Mouse (Mus musculus): ENCODE measurements at regions not wholly inside any gene's neighbourhood (a gene's known extent, or its start where the extent isn't known, plus 50 kb on each side); places are given as distances from the start of the nearest gene placed in this dataset.

- no peak for DNase-seq (ENCODE audit: low spot score in 2 of 2)
These were observed 135.6 kb upstream of the Dock1 start for GRCm38 (mm10) chr7:134534821-134535220.

DNA sequence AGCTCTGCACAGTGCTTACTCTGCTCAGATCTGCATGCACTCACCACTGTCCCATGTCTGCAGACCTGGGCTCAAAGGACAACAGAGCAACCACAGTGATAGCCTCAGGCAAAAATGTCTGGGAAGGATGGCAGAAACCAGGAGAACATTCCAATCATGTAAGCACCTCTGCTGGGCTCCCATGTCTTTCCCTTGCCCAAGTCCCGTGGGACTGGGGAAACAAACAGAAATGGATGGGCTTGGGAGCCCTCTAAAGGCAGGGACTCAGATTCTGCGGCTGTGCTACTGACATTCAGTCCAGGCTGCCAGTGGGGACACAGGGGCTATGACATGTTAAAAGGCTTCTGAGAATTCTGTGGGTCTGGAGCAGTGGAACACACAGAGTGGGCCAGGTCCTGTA, 128.8 kb upstream of the Dock1 start:
- DNase-seq (ENCODE audit: low spot score in 2 of 2): no peak

DNA sequence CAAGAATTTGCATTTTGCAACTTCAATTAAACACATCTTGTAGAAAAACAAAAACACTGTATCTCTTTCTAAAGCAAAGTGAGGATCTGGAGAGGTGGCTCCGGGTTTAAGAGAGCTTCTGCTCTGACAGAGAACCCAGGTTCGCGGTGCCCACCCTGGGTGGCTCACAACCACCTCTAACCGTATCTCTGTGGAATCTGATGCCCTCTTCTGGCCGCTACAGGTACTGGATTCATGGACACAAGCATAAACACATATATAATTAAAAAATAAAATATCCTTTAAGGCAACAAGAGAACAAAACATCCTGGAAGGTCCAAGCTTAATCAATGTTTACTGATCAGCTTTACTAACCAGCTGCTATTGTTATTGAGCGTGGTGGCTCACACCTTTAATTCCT, 124.3 kb upstream of the Dock1 start:
- no peak for DNase-seq (ENCODE audit: low spot score in 2 of 2)

- DNase-seq (ENCODE audit: low spot score in 2 of 2): no peak
These were observed 121.1 kb upstream of the Dock1 start for GRCm38 (mm10) chr7:134549286-134549919.

DNA sequence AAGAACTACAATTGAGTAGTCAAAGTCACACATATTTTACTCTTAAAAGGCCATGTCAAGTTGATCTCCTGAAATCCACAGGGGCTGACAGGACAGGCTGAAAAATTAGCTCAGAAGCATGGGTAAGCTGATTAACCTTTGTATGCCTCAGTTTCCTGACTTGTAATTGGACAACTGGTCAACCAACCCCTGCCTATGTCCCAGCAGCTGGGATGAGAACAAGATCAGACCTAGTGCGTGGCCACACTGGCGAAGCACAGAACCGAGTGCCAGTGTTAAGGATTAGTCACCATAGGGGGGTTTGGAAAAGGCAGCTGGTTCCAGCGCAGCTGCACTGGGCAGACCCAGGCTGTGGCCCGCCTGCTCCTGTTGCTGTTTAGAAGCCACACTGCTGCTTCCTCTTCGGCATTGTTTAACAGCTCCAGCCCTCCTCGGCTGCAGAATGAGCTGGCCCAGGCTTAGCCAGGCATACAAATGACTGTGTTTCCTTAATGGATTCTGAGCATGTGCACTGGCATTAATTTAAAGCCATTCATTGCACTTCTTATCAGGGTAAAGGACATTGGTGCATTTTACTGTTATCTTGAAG, 120.1 kb upstream of the Dock1 start:
- DNase-seq (ENCODE audit: low spot score in 2 of 2): no peak

DNA sequence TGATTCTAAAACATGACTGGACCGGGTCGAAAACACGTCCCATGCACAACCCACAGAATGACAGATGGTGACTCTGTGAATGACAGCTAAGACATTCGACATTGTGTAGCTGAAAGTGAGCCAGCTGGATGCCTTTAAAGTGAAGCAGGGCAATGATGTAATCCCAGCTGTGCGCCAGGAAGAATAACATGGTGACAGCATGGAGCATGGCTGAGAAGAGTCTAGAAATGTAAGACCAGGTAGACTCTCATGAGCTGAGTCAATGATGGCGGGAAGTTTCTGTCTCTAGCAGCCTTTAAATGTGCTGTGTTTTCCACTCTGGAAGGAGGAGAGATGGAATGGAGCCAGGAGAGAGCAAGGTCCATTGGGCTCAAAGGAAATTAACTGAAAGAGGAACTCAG, 118.4 kb upstream of the Dock1 start:
- DNase-seq (ENCODE audit: low spot score in 2 of 2): no peak

DNA sequence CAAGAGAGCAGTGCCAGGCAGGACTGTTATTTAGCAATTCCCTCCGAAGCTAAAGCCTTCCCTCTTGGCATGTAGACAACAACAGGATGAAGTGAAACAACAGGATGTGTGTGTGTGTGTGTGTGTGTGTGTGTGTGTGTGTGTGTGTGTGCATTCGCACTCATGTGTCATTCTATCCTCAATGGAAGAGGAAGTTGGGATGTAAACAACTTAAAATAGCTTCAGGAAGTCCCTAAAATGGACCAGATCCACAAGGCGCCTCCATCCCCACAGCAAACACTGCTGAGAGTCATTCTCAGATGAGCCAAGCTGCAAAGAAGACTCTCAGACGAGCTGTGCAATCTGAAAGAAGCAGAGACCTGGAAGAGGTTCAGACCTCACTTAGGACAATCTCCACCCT, 114.4 kb upstream of the Dock1 start:
- no peak for DNase-seq (ENCODE audit: low spot score in 2 of 2)

DNA sequence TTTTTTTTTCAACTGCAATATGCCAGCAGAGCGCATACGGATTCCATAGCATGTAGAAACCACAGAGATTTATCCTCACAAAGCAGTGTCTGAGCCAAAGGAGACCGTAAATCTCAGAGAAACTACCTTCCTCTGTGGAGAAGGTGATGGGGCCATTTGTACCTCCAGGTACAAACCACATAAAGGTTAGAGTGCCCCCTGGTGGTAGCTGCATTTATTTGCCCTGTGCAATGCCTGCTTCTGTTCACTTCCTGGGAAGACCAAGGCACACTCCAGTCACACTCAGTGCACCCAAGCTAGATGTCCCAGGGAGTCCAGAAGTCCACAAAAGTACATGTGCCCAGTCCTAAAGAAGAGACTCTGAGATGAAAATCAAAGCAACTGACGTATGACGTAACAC, 104.1 kb upstream of the Dock1 start:
- no peak for DNase-seq (ENCODE audit: low spot score in 2 of 2)

DNA sequence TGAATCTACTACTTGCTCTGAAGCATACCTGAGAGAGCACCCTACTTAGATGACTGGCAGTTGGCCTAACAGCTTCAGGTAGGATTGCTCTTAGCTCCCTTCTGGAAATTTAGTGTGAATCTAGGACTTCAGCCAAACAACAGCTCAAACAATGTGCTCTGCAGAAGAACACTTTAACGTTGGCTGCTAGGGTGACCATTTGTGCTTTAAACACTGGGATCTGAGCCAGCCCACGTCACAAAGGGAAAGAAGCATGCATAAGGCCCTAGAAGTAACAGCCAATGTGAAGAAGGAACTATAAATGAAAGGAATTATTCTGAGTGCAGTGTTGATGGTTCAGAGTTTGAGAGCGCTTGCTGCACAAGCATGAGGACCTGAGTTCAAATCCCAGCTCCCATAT, 101.2 kb upstream of the Dock1 start:
- DNase-seq (ENCODE audit: low spot score in 2 of 2): no peak

DNA sequence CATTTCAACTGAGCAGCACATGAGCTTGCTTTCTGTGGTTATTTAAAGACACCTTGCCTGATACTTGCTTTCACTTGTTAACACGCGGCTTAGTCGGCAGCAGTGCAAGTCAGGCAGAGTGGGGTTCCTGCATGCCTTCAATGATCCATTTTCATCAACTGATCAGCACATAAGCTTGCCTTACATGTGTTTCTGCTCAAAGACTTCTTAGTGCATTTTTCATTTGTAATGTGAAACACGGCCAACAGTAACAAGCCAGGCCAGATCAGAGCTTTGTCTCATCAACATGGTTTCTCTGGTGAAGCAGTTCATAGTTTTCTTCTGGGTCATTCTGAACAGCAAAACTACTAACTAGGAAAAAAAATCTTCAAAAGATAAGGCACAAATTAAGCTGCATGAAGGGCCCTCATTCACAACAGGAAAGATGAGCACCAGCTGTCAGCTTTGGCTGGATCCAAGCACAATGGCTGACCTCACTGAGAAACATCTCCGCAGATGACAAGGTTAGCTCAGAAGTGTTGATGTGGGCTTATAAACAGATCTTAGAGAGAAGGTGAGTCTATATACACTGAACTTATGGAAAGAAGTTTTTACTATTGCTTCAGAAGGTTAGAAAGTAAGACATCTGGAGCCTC, 100.2 kb upstream of the Dock1 start:
- no peak for DNase-seq (ENCODE audit: low spot score in 2 of 2)

GRCm38 (mm10) chr7:134581746-134582145, 88.7 kb upstream of the Dock1 start:
- DNase-seq (ENCODE audit: low spot score in 2 of 2): no peak

GRCm38 (mm10) chr7:134585478-134585877, 85.0 kb upstream of the Dock1 start:
- no peak for DNase-seq (ENCODE audit: low spot score in 2 of 2)

GRCm38 (mm10) chr7:134586990-134587389, 83.5 kb upstream of the Dock1 start:
- DNase-seq (ENCODE audit: low spot score in 2 of 2): peak in 1 of 2 experiments; percentile 5

DNA sequence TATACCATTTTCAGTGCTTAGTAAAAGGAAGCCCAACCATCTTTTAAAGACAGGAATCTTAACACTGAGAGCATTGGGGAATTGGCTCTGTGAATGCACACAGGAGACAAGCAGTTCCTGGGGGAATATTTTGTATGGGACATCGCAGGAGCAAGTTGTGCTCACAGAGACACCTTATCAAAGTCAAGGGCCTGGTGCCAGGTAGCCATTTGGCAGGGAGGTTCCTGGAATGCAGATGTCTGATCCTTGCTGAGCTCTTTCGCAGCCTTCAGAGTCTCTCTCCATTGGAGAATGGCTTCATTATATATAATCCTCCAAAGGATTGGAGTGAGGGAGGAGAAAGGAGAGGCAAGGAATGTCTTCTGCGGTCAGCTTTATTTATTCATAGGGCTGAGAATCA, 62.6 kb upstream of the Dock1 start:
- no peak for DNase-seq (ENCODE audit: low spot score in 2 of 2)

GRCm38 (mm10) chr7:134610159-134610558, 60.3 kb upstream of the Dock1 start:
- no peak for DNase-seq (ENCODE audit: low spot score in 2 of 2)

- DNase-seq (ENCODE audit: low spot score in 2 of 2): no peak
These were observed 59.1 kb upstream of the Dock1 start for GRCm38 (mm10) chr7:134611371-134611770.

DNA sequence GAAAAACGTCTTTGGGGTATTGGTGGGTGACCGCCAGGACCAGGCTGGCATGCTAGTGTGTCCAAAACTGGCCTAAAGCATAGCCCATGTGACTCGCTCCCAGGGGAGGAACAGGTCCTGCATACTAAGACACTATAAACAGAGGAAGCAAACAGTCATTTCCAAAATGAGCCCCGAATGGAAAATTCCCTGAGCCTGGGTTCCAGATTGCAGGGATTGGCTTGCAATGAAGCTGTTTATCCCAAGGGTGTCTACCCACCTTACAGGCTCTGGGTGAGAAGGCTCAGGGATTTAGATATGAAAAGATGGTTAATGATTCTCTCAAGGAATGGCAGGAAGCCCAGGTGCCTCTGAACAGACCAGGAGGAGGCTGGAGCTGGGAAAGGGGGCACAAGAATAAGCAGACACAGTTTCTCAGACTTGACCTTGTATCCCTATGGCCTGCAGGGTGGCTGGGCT, 58.2 kb upstream of the Dock1 start:
- no peak for DNase-seq (ENCODE audit: low spot score in 2 of 2)

- no peak for DNase-seq (ENCODE audit: low spot score in 2 of 2)
These were observed 51.1 kb upstream of the Dock1 start for GRCm38 (mm10) chr7:134619220-134619975.

GRCm38 (mm10) chr7:134620006-134620405, 50.4 kb upstream of the Dock1 start:
- no peak for DNase-seq (ENCODE audit: low spot score in 2 of 2)

All from spleen, postnatal 14 days (tissue).